Mouse (Mus musculus) heart, postnatal 4 days (tissue): ENCODE results near the gene Ulk3. TPM values are rescaled to one million over a fixed set of nuclear protein-coding genes. Genes with fewer than 3 reads are reported as not detected.

Experiments used
- DNase-seq: peaks from one replicate; pipeline ENCODE4 v3.0.0; 2021
- total RNA-seq, 2 experiments: library from RNA; stranded (reverse); gene quantifications; 2 replicates each; pipeline ENCODE4 v1.2.3; 2021

The Ulk3 gene
- total RNA-seq, 2 experiments from 2014 or later = 11.9 to 12.3 TPM

DNA sequence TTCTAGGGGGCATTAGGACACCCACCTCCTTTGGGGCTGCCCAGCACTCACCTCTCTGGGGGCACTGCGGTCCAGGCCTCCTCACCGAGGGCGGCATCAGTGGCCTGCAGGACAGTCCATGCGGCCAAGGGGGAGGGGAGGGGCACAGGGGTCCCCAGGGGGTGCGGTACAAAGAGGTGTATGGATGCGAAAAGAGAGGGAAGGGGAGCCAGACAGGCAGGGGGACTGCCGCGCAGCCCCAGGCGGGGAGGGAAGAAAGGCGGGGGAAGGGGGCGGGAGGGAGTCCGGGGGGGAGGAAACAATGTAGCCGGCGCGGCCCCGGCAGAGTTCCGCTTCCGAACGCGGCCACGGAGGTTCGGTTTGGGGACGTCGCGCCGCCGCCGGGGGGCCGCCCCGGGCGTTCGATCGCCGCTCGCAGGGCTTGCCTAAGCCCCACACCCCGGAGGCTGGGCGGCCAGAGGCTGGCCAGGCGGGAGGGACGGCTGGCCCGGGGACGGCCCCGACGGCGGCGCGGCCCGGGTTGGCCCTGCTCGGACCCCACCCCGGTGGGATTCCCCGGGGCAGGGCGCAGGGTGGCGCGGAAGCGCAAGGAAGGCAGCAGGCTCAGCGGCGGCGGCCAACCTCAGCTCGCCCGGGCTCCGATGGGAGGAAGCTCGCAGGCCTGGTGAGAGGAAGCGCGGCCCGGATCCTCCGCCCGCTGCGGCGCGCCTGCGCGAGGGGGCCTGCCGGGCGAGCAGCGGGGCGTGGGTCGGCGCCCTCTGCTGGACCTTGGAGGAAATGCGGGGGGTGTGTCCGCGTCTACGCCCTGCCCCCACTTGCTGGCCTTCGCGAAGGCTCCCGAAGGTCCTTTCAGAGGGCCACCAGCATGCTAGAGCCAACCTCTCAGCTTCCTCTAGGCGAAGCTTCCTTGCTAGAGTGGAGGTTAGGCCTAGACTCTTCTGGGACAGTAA is 56.0 kb downstream of the Ulk3 start:
- peak; percentile 97 for DNase-seq

Other genes starting within 250 kb of the Ulk3 start
- 1 to 10 TPM; 8.3 TPM for gene Ppcdc, start 149.3 kb upstream of the Ulk3 start, total RNA-seq
- 10 to 100 TPM; 11.6 to 11.7 TPM for gene Scamp5, start 121.4 kb upstream of the Ulk3 start, total RNA-seq
- 1 to 10 TPM; 7.8 to 9.4 TPM for gene Rpp25, start 85.4 kb upstream of the Ulk3 start, total RNA-seq
- gene Cox5a, start 68.2 kb upstream of the Ulk3 start, total RNA-seq = 1,000 to 10,000 TPM; 1,831 to 1,865 TPM
- 1 to 10 TPM; 7.9 to 8.8 TPM for gene Fam219b, start 51.9 kb upstream of the Ulk3 start, total RNA-seq
- 100 to 1,000 TPM; 122 to 125 TPM for gene Mpi, start 36.7 kb upstream of the Ulk3 start, total RNA-seq
- gene Scamp2, start 28.5 kb upstream of the Ulk3 start, total RNA-seq = 10 to 100 TPM; 34.5 to 37.0 TPM
- gene Cplx3, start 16.8 kb downstream of the Ulk3 start, total RNA-seq = not detected
- not detected for gene Lman1l, start 31.3 kb downstream of the Ulk3 start, total RNA-seq
- 10 to 100 TPM; 42.1 to 47.0 TPM for gene Csk, start 64.2 kb downstream of the Ulk3 start, total RNA-seq
- not detected for gene Cyp1a2, start 94.3 kb downstream of the Ulk3 start, total RNA-seq
- not detected for gene Cyp1a1, start 98.5 kb downstream of the Ulk3 start, total RNA-seq
- gene Edc3, start 119.1 kb downstream of the Ulk3 start, total RNA-seq = 10 to 100 TPM in 1 of 2 experiments, 1 to 10 TPM in 1; 8.9 to 10.0 TPM
- gene Clk3, start 176.4 kb downstream of the Ulk3 start, total RNA-seq = 10 to 100 TPM; 43.5 to 49.1 TPM
- 1 to 10 TPM; 8.5 to 9.5 TPM for gene Arid3b, start 247.3 kb downstream of the Ulk3 start, total RNA-seq